Mouse (Mus musculus) testis, adult 2 months (tissue): ENCODE measurements around the gene Plscr3. TPM values are rescaled to one million over a fixed set of nuclear protein-coding genes. Genes with fewer than 3 reads are reported as not detected.

Experiments used
- H3K27ac ChIP-seq: fragments of 200-500 bp; 2 replicates; pipeline ENCODE4 v1.5.1; 2012; ENCODE audit warnings: low read depth, low read length; ENCODE audit not compliant: control insufficient read depth, insufficient read depth
- H3K27me3 ChIP-seq: fragments of 200-500 bp; 2 replicates; pipeline ENCODE4 v1.6.1; 2012; ENCODE audit warnings: mild to moderate bottlenecking, low read length, moderate library complexity; ENCODE audit not compliant: control insufficient read depth, insufficient read depth
- H3K36me3 ChIP-seq: fragments of 200-500 bp; 2 replicates; pipeline ENCODE4 v1.6.1; 2012; ENCODE audit warnings: mild to moderate bottlenecking, low read length; ENCODE audit not compliant: control insufficient read depth, insufficient read depth
- H3K4me1 ChIP-seq: fragments of 200-500 bp; 2 replicates; pipeline ENCODE4 v1.6.1; 2012; ENCODE audit warnings: low read length; ENCODE audit not compliant: control insufficient read depth, insufficient read depth
- H3K4me3 ChIP-seq: fragments of 200-500 bp; 2 replicates; pipeline ENCODE4 v1.5.1; 2012; ENCODE audit warnings: low read depth, mild to moderate bottlenecking, low read length, moderate library complexity, mixed read lengths; ENCODE audit not compliant: control insufficient read depth
- CTCF ChIP-seq: fragments of 200-500 bp; IDR thresholded peaks from 2 replicates; pipeline ENCODE4 v1.5.1; 2012; ENCODE audit warnings: low read depth, mild to moderate bottlenecking, inconsistent platforms, low read length, moderate library complexity; ENCODE audit not compliant: control insufficient read depth, insufficient read depth, insufficient replicate concordance
- POLR2A ChIP-seq: fragments of 200-500 bp; IDR thresholded peaks from 2 replicates; pipeline ENCODE4 v1.6.1; 2012; ENCODE audit warnings: low read depth, mild to moderate bottlenecking, inconsistent platforms, low read length, moderate library complexity; ENCODE audit not compliant: control insufficient read depth
- polyA plus RNA-seq: library from polyadenylated mRNA; depleted of rRNA; stranded (reverse); fragments of >200 nt; gene quantifications from 2 replicates; pipeline ENCODE4 v1.2.3, GENCODE M21; 2012; rRNA removed

The Plscr3 gene
- 6.5 and 8.5 TPM in 2 replicates for polyA plus RNA-seq

GRCm38 (mm10) chr11:69846198-69846680, at the start of gene Plscr3:
Gene Plscr3, plus strand, starts transcription at chr11:69846376.
- Histone ChIP-seq H3K4me3 (peak within 1 kb of the TSS; percentile 86), H3K36me3 (no peaks in the 10 kb centered on the region), H3K4me1 (peaks cover 6% of the 10 kb centered on the region), H3K27ac (peak within 1 kb of the TSS; percentile 83), H3K27me3 (no peaks in the 10 kb centered on the region)
- TF ChIP-seq POLR2A (peak; percentile 36; the same call in 1 of the 2 replicates), CTCF (no peak)

- no peak overlapping the region for H3K4me3 ChIP-seq
- H3K27me3 ChIP-seq = no peaks in the 10 kb centered on the region
- TF ChIP-seq POLR2A (no peak), CTCF (no peak)
- no peaks in the 10 kb centered on the region for H3K36me3 ChIP-seq
- peaks cover 26% of the 10 kb centered on the region for H3K4me1 ChIP-seq
- H3K27ac ChIP-seq = no peak overlapping the region
Observed at GRCm38 (mm10) chr11:69797924-69798323, 48.3 kb upstream of the Plscr3 start.

GRCm38 (mm10) chr11:69799394-69800137, 46.6 kb upstream of the Plscr3 start:
- Histone ChIP-seq H3K4me3 (no peak overlapping the region), H3K27ac (no peak overlapping the region), H3K4me1 (peaks cover 41% of the 10 kb centered on the region), H3K36me3 (no peaks in the 10 kb centered on the region), H3K27me3 (no peaks in the 10 kb centered on the region)
- no peak for TF ChIP-seq CTCF
- no peak for TF ChIP-seq POLR2A

GRCm38 (mm10) chr11:69800138-69800391, 46.1 kb upstream of the Plscr3 start:
- Histone ChIP-seq H3K27ac (no peak overlapping the region), H3K4me1 (peaks cover 46% of the 10 kb centered on the region)

GRCm38 (mm10) chr11:69800392-69801197, 45.6 kb upstream of the Plscr3 start:
- TF ChIP-seq CTCF (no peak), POLR2A (no peak)
- no peak overlapping the region for H3K27ac ChIP-seq
- peaks cover 47% of the 10 kb centered on the region for H3K4me1 ChIP-seq
- H3K27me3 ChIP-seq = no peaks in the 10 kb centered on the region
- H3K4me3 ChIP-seq = peak overlapping the region; percentile 86
- no peaks in the 10 kb centered on the region for H3K36me3 ChIP-seq

More at GRCm38 (mm10) chr11:69800138-69800391, 46.1 kb upstream of the Plscr3 start:
- Histone ChIP-seq H3K27me3 (no peaks in the 10 kb centered on the region), H3K4me3 (peak overlapping the region; percentile 86), H3K36me3 (no peaks in the 10 kb centered on the region)
- TF ChIP-seq CTCF (no peak), POLR2A (no peak)

- Histone ChIP-seq H3K4me3 (peak within 1 kb of the TSS; percentile 86), H3K36me3 (no peaks in the 10 kb centered on the region), H3K27ac (no peak within 1 kb of the TSS), H3K4me1 (peaks cover 46% of the 10 kb centered on the region), H3K27me3 (no peaks in the 10 kb centered on the region)
- TF ChIP-seq POLR2A (no peak), CTCF (no peak)
Observed at GRCm38 (mm10) chr11:69801379-69801977, 44.7 kb upstream of the Plscr3 start, which contains the start of gene Fgf11. Gene Fgf11, minus strand, starts transcription at chr11:69801857.

GRCm38 (mm10) chr11:69802648-69803105, 43.5 kb upstream of the Plscr3 start:
- H3K36me3 ChIP-seq = no peaks in the 10 kb centered on the region
- peaks cover 46% of the 10 kb centered on the region for H3K4me1 ChIP-seq
- H3K27me3 ChIP-seq = no peaks in the 10 kb centered on the region
- no peak overlapping the region for H3K27ac ChIP-seq
- TF ChIP-seq POLR2A (no peak), CTCF (no peak)
- peak overlapping the region; percentile 86 for H3K4me3 ChIP-seq
